Mouse (Mus musculus) liver, embryonic 14.5 days (tissue): ENCODE data around the gene Macrod1.

Source experiments
- CTCF ChIP-seq: IDR thresholded peaks from 2 replicates; pipeline ENCODE4 v1.5.1; 2016; ENCODE audit warnings: antibody characterized with exemption, low read depth, control low read depth
- EP300 ChIP-seq: IDR thresholded peaks from 2 replicates; pipeline ENCODE4 v1.6.1; 2016; ENCODE audit warnings: antibody characterized with exemption, low read depth

GRCm38 (mm10) chr19:7020224-7020641, 36.4 kb upstream of the Macrod1 start:
- TF ChIP-seq CTCF = peak; percentile 93
- TF ChIP-seq EP300 = no peak
